Mouse (Mus musculus) limb, embryonic 14.5 days (tissue): ENCODE measurements at regions not wholly inside any gene's neighbourhood (a gene's known extent, or its start where the extent isn't known, plus 50 kb on each side); places are given as distances from the start of the nearest gene placed in this dataset.

Source experiments
- ATAC-seq: fragments of 200-750 bp; cut with Nextera tagmentation; 2 replicates; pipeline ENCODE4 v1.8.0; 2017; ENCODE audit warnings: low read depth, moderate number of reproducible peaks, moderate TSS enrichment; ENCODE audit not compliant: low FRiP score
- DNase-seq: peaks from one replicate; pipeline ENCODE4 v3.0.0-alpha.2; 2015; ENCODE audit warnings: low spot score
- H3K27ac ChIP-seq: fragments of 300-500 bp; sonication (generic); replicated peaks from 2 replicates; pipeline ENCODE4 v1.5.1; 2014; ENCODE audit warnings: low read depth, mild to moderate bottlenecking, low read length, moderate library complexity, mixed read lengths
- H3K27me3 ChIP-seq: fragments of 300-500 bp; sonication (generic); 2 replicates; pipeline ENCODE4 v1.6.1; 2014; ENCODE audit warnings: low read length, mixed read lengths; ENCODE audit not compliant: control insufficient read depth, insufficient read depth
- H3K36me3 ChIP-seq: fragments of 300-500 bp; sonication (generic); 2 replicates; pipeline ENCODE4 v1.6.1; 2014; ENCODE audit warnings: mild to moderate bottlenecking, low read length, moderate library complexity, mixed read lengths; ENCODE audit not compliant: control insufficient read depth, insufficient read depth
- H3K4me1 ChIP-seq: fragments of 300-500 bp; sonication (generic); 2 replicates; pipeline ENCODE4 v1.6.1; 2014; ENCODE audit warnings: antibody characterized with exemption, low read length, mixed read lengths; ENCODE audit not compliant: control insufficient read depth, insufficient read depth
- H3K4me2 ChIP-seq: fragments of 300-500 bp; sonication (generic); replicated peaks from 2 replicates; pipeline ENCODE4 v1.6.1; 2014; ENCODE audit warnings: low read depth, mild to moderate bottlenecking, low read length, moderate library complexity; ENCODE audit not compliant: severe bottlenecking
- H3K4me3 ChIP-seq: fragments of 300-500 bp; sonication (generic); replicated peaks from 2 replicates; pipeline ENCODE4 v1.5.1; 2014; ENCODE audit warnings: low read length
- H3K9ac ChIP-seq: fragments of 300-500 bp; sonication (generic); 2 replicates; pipeline ENCODE4 v1.6.1; 2014; ENCODE audit warnings: mild to moderate bottlenecking, low read depth, low read length, moderate library complexity; ENCODE audit not compliant: severe bottlenecking
- H3K9me3 ChIP-seq: fragments of 300-500 bp; sonication (generic); 2 replicates; pipeline ENCODE4 v1.6.1; 2016; ENCODE audit warnings: low read length; ENCODE audit not compliant: control insufficient read depth
- POLR2A ChIP-seq: fragments of 200-500 bp; IDR thresholded peaks from 2 replicates; pipeline ENCODE4 v1.8.0; 2012; ENCODE audit warnings: inconsistent platforms, mild to moderate bottlenecking, moderate library complexity, borderline replicate concordance; ENCODE audit not compliant: insufficient read depth, insufficient read length; ENCODE audit errors: extremely low read depth
- WGBS: fragments of 180-500 bp; shearing (Covaris S2); extraction: QIAGEN DNeasy Blood & Tissue Kit; methylation state at CpG from one replicate; pipeline ENCODE4 v1.1.7; 2014; 5-methylcytosine and 5-hydroxymethylcytosine counted together

- no peak for TF ChIP-seq POLR2A
- H3K4me3 ChIP-seq = no peak overlapping the region
- peaks cover 6% of the 10 kb centered on the region; the same call in 1 of the 2 replicates for H3K4me1 ChIP-seq
- no peak for ATAC-seq
- 22% methylated on average over 6 of the region's 6 CpGs for WGBS
- no peak overlapping the region for H3K4me2 ChIP-seq
- no peaks in the 10 kb centered on the region for H3K36me3 ChIP-seq
- H3K9ac ChIP-seq = no peak overlapping the region
- DNase-seq = no peak
- no peak overlapping the region for H3K27ac ChIP-seq
- no peaks in the 10 kb centered on the region for H3K27me3 ChIP-seq
- H3K9me3 ChIP-seq = no peaks in the 10 kb centered on the region
Observed at GRCm38 (mm10) chr8:90519567-90519966, 171.4 kb upstream of the Tox3 start.

GRCm38 (mm10) chr8:90514191-90514590 is 166.0 kb upstream of the Tox3 start:
- ATAC-seq = no peak
- WGBS = 67% methylated on average over 3 of the region's 3 CpGs

GRCm38 (mm10) chr8:90513601-90514000 is 165.5 kb upstream of the Tox3 start:
- Histone ChIP-seq H3K4me3 (no peak overlapping the region), H3K36me3 (no peaks in the 10 kb centered on the region), H3K27ac (no peak overlapping the region), H3K9me3 (no peaks in the 10 kb centered on the region), H3K9ac (no peak overlapping the region), H3K4me1 (no peaks in the 10 kb centered on the region), H3K4me2 (no peak overlapping the region), H3K27me3 (no peaks in the 10 kb centered on the region)
- no peak for TF ChIP-seq POLR2A
- 84% methylated on average over 4 of the region's 4 CpGs for WGBS
- DNase-seq = no peak
- no peak for ATAC-seq

More at GRCm38 (mm10) chr8:90514191-90514590, 166.0 kb upstream of the Tox3 start:
- Histone ChIP-seq H3K9me3 (no peaks in the 10 kb centered on the region), H3K9ac (no peak overlapping the region), H3K27ac (no peak overlapping the region), H3K4me2 (no peak overlapping the region), H3K36me3 (no peaks in the 10 kb centered on the region), H3K4me1 (0 out of 2 replicates have a peak, but pooled peaks cover 1% of the 10 kb centered on the region), H3K27me3 (no peaks in the 10 kb centered on the region), H3K4me3 (no peak overlapping the region)
- DNase-seq = no peak
- TF ChIP-seq POLR2A = no peak

- no peak overlapping the region for H3K9ac ChIP-seq
- WGBS = 34% methylated on average over 8 of the region's 8 CpGs
Observed at GRCm38 (mm10) chr8:90513102-90513501, 165.0 kb upstream of the Tox3 start.

GRCm38 (mm10) chr8:90512594-90512993 is 164.5 kb upstream of the Tox3 start:
- H3K27me3 ChIP-seq = no peaks in the 10 kb centered on the region
- H3K27ac ChIP-seq = no peak overlapping the region
- no peak for TF ChIP-seq POLR2A
- no peaks in the 10 kb centered on the region for H3K4me1 ChIP-seq
- no peak for DNase-seq
- ATAC-seq = no peak
- H3K4me2 ChIP-seq = no peak overlapping the region
- WGBS = 21% methylated on average over 2 of the region's 2 CpGs
- no peaks in the 10 kb centered on the region for H3K9me3 ChIP-seq
- no peak overlapping the region for H3K4me3 ChIP-seq
- no peak overlapping the region for H3K9ac ChIP-seq
- no peaks in the 10 kb centered on the region for H3K36me3 ChIP-seq

More at GRCm38 (mm10) chr8:90513102-90513501, 165.0 kb upstream of the Tox3 start:
- no peak overlapping the region for H3K4me3 ChIP-seq
- H3K4me1 ChIP-seq = no peaks in the 10 kb centered on the region
- H3K9me3 ChIP-seq = no peaks in the 10 kb centered on the region
- no peak overlapping the region for H3K4me2 ChIP-seq
- no peak for TF ChIP-seq POLR2A
- H3K36me3 ChIP-seq = no peaks in the 10 kb centered on the region
- H3K27ac ChIP-seq = no peak overlapping the region
- ATAC-seq = peak; percentile 55; the same call in 1 of the 2 replicates
- H3K27me3 ChIP-seq = no peaks in the 10 kb centered on the region
- DNase-seq = no peak

- Histone ChIP-seq H3K9me3 (no peaks in the 10 kb centered on the region), H3K36me3 (no peaks in the 10 kb centered on the region), H3K9ac (no peak overlapping the region), H3K4me2 (no peak overlapping the region), H3K27me3 (no peaks in the 10 kb centered on the region), H3K4me3 (no peak overlapping the region), H3K27ac (no peak overlapping the region), H3K4me1 (no peaks in the 10 kb centered on the region)
- TF ChIP-seq POLR2A = no peak
- WGBS = 90% methylated on average over 5 of the region's 5 CpGs
- DNase-seq = no peak
- ATAC-seq = no peak
Observed at GRCm38 (mm10) chr8:90504521-90504920, 156.4 kb upstream of the Tox3 start.
